Mouse (Mus musculus) heart, embryonic 10.5 days (tissue): Measurements from ENCODE around the gene Scgb3a1. TPM values are rescaled to one million over a fixed set of nuclear protein-coding genes. Genes with fewer than 3 reads are reported as not detected.
A peak's percentile ranks its signal among the peaks of the same experiment; 100 is the strongest.

Experiments used
- DNase-seq: peaks from one replicate; pipeline ENCODE4 v3.0.0-alpha.2; 2017; ENCODE audit warnings: low spot score
- H3K27ac ChIP-seq: fragments of 300-500 bp; sonication (generic); 2 replicates; pipeline ENCODE4 v1.5.1; 2016; ENCODE audit warnings: mild to moderate bottlenecking
- H3K27me3 ChIP-seq: fragments of 300-500 bp; sonication (generic); 2 replicates; pipeline ENCODE4 v1.6.1; 2016; ENCODE audit warnings: mild to moderate bottlenecking; ENCODE audit not compliant: poor library complexity, insufficient read depth, severe bottlenecking
- H3K36me3 ChIP-seq: fragments of 300-500 bp; sonication (generic); 2 replicates; pipeline ENCODE4 v1.6.1; 2016; ENCODE audit warnings: mild to moderate bottlenecking, moderate library complexity
- H3K4me1 ChIP-seq: fragments of 300-500 bp; sonication (generic); 2 replicates; pipeline ENCODE4 v1.6.1; 2016; ENCODE audit warnings: mild to moderate bottlenecking
- H3K4me3 ChIP-seq: fragments of 300-500 bp; sonication (generic); 2 replicates; pipeline ENCODE4 v1.5.1; 2016; ENCODE audit warnings: mild to moderate bottlenecking, moderate library complexity
- H3K9me3 ChIP-seq: fragments of 300-500 bp; sonication (generic); 2 replicates; pipeline ENCODE4 v1.6.1; 2016; ENCODE audit warnings: mild to moderate bottlenecking, moderate library complexity
- WGBS: fragments of 180-500 bp; shearing (Covaris S2); methylation state at CpG from one replicate; pipeline ENCODE4 v1.1.7; 2016; 5-methylcytosine and 5-hydroxymethylcytosine counted together
- polyA plus RNA-seq: library from polyadenylated mRNA; unstranded; fragments of >200 nt; fragmentation: Nextera tagmentation; extraction: Ambion mirVana; gene quantifications from 2 replicates; pipeline ENCODE4 v1.2.1, GENCODE M21; 2016

Scgb3a1 gene
- polyA plus RNA-seq, 1 experiment from 2014 or later, result 0.30 TPM

DNA sequence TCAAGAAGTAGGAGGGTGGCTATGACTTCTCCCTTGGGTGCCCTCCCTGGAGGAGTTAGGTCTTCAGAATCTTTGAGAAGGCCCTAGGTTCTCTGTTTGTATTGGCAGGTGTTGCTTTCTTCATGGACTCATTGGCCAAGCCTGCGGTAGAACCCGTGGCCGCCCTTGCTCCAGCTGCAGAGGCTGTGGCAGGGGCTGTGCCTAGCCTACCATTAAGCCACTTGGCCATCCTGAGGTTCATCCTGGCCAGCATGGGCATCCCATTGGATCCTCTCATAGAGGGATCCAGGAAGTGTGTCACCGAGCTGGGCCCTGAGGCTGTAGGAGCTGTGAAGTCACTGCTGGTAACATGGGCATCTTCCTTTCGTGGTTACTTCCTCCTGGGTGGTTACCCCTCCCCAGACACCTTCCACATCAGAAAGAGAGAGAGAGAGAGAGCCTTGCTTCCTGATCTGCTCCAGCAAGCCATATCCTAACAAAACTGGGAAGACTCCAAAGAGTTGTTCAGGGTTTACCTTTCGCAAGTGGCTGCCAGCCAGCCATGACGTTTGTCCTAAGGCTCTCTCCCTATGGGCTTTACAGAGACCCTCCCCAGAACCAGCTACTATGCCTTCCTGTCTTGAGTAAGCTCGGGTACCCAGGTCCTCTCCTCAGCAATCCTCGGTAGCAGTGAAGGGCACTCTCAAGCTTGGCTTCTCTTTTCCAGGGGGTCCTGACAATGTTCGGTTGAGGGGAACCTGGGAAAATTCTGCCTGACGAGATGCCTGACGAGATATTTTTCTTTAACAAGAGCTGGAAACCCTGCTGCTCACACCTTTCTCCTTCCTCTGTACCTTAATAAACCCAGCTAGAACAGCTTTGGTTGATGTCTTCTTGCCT is 1.1 kb downstream of the Scgb3a1 start:
- Histone ChIP-seq H3K4me3 (no peak overlapping the region), H3K36me3 (peaks cover 17% of the 10 kb centered on the region), H3K27me3 (no peaks in the 10 kb centered on the region), H3K4me1 (peaks cover 17% of the 10 kb centered on the region), H3K9me3 (no peaks in the 10 kb centered on the region), H3K27ac (no peak overlapping the region; the same call in 1 of the 2 replicates)
- WGBS, result 76% methylated on average over 12 of the region's 12 CpGs
- DNase-seq, result peak; percentile 69

DNA sequence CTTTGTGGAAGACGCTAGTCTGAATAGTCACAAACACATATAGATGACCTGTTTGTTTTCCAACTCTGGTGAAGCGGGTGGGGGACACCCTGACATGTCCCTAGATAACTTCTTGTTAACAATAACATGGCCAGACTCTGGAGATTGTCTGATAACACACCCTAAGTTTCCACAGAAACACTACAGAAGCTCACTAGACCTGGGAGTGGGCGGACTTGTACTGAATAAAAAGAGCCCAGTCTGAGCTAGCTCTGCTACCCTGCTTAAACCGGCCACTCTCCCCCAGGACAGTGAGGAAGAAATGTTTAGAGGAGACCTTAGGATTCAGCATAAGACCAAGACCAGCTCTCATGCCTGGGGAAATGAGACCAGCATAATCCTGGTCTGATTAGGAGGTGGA is 2.1 kb downstream of the Scgb3a1 start:
- H3K27me3 ChIP-seq, result no peaks in the 10 kb centered on the region
- peaks cover 11% of the 10 kb centered on the region for H3K4me1 ChIP-seq
- no peak overlapping the region for H3K27ac ChIP-seq
- no peak for DNase-seq
- no peaks in the 10 kb centered on the region for H3K9me3 ChIP-seq
- H3K36me3 ChIP-seq, result peaks cover 21% of the 10 kb centered on the region
- no peak overlapping the region for H3K4me3 ChIP-seq
- WGBS, result 62% methylated on average over 4 of the region's 4 CpGs

DNA sequence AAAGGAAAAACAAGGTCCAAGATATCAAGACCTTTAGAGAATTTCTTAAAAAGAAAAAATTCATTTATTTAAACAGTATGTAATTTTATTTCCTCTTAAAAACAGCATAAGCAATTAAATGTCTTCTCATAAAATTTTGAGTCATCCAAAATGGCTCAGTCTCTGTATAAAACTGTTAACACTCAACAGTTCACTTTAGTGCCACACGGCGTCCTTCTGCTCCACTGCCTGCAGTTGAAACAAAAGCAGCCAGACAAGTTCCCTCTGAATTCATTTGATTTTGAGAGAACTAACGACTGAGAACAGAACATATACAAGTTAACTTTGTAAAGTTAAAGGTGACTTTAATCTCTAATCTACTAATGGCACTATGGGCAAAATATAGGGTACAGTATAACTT is 10.0 kb downstream of the Scgb3a1 start:
- Histone ChIP-seq H3K27me3 (no peaks in the 10 kb centered on the region), H3K4me1 (no peaks in the 10 kb centered on the region), H3K9me3 (no peaks in the 10 kb centered on the region), H3K4me3 (no peak overlapping the region), H3K36me3 (peaks cover 71% of the 10 kb centered on the region), H3K27ac (no peak overlapping the region)
- 86% methylated on average over 3 of the region's 3 CpGs for WGBS
- DNase-seq, result no peak

DNA sequence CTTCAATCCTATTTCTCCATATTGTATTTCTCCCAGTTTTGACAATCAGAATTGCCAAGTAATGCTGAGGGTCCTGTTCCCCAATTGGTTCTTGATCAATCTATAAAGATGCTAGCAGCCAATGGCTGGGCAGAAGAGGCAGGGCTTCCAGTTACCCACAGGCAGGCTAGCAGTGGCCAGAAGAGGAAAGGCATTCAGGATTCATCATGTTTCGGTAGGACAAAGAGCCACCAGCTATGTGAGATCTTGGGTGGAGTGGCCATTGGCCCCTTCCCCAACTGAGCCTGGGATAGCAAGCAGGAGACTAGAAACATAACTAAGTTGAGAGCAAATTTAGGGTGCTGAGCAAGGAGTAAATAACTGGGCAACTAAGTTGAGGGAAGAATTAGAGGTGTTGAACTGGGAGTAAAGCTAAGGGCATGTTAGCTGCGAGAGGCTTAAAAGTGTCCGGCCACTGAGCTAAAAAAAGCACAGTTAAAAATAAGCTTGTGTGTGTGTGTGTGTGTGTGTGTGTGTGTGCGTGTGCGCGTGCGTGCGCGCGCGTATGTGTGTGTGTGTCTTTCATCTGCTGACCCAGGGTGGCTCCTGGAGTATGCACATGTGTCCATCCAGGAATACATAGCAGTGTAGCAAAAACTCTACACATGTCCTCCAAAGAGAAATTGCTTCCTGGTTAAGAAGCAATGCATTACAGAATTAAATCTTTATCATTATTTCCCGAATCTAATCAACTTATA is 21.0 kb downstream of the Scgb3a1 start:
- 75% methylated on average over 12 of the region's 12 CpGs for WGBS
- no peaks in the 10 kb centered on the region for H3K27me3 ChIP-seq
- DNase-seq, result no peak
- no peak overlapping the region; the same call in 1 of the 2 replicates for H3K4me3 ChIP-seq
- peak overlapping the region; percentile 50; the same call in 1 of the 2 replicates for H3K27ac ChIP-seq
- no peaks in the 10 kb centered on the region for H3K9me3 ChIP-seq
- H3K4me1 ChIP-seq, result no peaks in the 10 kb centered on the region
- H3K36me3 ChIP-seq, result peaks cover 88% of the 10 kb centered on the region

DNA sequence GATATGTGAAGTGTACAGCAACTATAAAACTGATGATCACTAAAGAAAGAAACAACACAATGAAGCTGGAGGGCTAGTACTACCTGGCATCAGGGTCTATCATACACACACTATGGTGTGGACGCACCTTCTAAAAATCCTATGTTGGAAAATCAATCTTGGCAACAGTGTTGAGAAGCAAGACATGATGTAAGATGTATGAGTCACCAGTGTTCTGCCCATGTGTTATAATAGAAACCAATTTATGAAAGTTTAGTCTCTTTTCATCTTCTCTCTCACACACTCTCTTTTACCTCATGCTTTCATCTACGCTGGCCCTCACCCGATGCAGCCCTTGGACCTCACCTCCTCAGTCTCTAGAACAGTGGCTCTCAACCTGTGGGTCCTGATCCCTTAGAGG is 31.6 kb downstream of the Scgb3a1 start:
- Histone ChIP-seq H3K27me3 (no peaks in the 10 kb centered on the region), H3K36me3 (peaks cover 66% of the 10 kb centered on the region), H3K27ac (no peak overlapping the region), H3K9me3 (no peaks in the 10 kb centered on the region), H3K4me3 (no peak overlapping the region), H3K4me1 (no peaks in the 10 kb centered on the region)
- DNase-seq, result no peak
- 96% methylated on average over 3 of the region's 3 CpGs for WGBS

DNA sequence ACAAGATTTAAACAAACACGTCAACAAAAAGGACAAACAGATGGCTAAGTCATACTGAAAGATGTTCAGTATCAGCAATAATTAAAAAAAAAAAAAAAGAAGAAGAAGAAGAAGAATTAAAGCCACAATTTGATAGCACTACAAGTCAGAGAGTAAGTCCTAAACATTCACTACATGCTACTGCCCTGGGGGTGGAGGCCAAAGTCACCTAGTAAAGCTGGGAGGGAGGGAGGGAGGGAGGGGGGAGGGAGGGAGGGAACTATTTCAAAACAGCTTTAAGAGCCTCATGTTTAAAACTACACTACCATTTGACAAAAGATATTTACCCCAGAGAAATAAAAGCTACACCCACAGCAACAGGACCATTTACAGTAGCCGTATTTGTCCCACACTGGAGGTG is 32.3 kb downstream of the Scgb3a1 start:
- H3K27me3 ChIP-seq, result no peaks in the 10 kb centered on the region
- H3K4me1 ChIP-seq, result no peaks in the 10 kb centered on the region
- no peaks in the 10 kb centered on the region for H3K9me3 ChIP-seq
- no peak for DNase-seq
- 92% methylated on average over 2 of the region's 2 CpGs for WGBS
- H3K4me3 ChIP-seq, result no peak overlapping the region
- H3K36me3 ChIP-seq, result peaks cover 61% of the 10 kb centered on the region
- no peak overlapping the region for H3K27ac ChIP-seq

DNA sequence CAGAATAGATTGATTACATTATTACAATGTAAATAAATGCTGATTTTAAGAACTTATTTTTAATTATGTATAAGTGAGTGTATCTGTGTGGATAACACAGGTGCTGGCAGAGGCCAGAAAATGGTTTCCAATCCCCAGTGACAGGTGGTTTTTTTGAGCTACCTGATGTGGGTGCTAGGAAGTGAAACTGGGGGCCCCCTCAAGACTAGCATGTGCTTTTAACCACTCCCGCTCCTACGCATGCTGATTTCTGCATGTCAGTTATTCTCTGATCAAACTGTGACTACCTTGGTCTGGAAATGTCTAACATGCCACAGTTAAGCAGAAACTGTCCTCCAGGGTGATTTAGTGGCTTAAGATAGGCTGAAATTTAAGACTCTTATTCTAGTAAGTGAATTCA is 33.1 kb downstream of the Scgb3a1 start:
- Histone ChIP-seq H3K36me3 (peaks cover 64% of the 10 kb centered on the region), H3K27ac (no peak overlapping the region)

DNA sequence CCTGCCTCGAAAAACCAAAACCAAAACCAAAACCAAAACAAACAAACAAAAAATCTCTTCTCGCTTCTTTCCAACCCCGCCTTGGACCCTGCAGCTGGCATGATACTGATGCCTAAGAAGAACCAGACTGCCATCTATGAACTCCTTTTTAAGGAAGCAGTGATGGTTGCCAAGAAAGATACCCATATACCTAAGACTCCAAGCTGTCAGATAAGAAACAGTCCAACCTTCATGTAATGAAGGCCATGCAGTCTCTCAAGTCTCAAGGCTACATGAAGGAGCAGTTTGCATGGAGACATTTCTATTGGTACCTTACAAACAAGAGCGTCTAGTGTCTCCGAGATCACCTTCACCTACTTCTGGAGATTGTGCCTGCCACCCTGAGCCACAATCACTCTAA is 34.4 kb downstream of the Scgb3a1 start:
- no peaks in the 10 kb centered on the region for H3K4me1 ChIP-seq
- DNase-seq, result no peak
- H3K4me3 ChIP-seq, result no peak overlapping the region
- H3K36me3 ChIP-seq, result peaks cover 65% of the 10 kb centered on the region
- no peaks in the 10 kb centered on the region for H3K27me3 ChIP-seq
- 91% methylated on average over 5 of the region's 5 CpGs for WGBS
- H3K9me3 ChIP-seq, result no peaks in the 10 kb centered on the region
- no peak overlapping the region for H3K27ac ChIP-seq

More for the DNA sequence above, 33.1 kb downstream of the Scgb3a1 start:
- no peaks in the 10 kb centered on the region for H3K4me1 ChIP-seq
- H3K9me3 ChIP-seq, result no peaks in the 10 kb centered on the region
- 91% methylated on average over 2 of the region's 2 CpGs for WGBS
- no peaks in the 10 kb centered on the region for H3K27me3 ChIP-seq
- H3K4me3 ChIP-seq, result no peak overlapping the region
- no peak for DNase-seq

DNA sequence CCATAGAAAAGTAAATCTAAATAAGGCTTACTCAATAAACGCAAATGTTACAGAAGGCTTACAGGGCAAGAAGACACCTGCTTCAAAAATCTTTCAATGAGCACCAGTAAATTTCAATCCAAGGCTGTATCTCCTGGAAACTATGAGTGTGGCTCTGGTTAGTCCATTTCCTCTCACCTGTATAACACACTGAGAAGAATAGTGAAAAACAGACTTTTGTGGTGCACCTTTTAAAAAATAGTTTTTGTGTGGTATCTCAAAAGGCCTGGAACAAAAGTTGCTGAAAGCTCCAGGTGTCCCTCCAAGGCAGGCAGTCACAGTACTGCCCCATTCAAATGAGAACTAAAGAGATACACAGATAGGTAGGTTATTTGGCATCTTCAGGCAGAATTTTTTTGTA is 35.7 kb downstream of the Scgb3a1 start:
- no peaks in the 10 kb centered on the region for H3K9me3 ChIP-seq
- DNase-seq, result no peak
- no peaks in the 10 kb centered on the region for H3K4me1 ChIP-seq
- no peak overlapping the region for H3K27ac ChIP-seq
- no peaks in the 10 kb centered on the region for H3K27me3 ChIP-seq
- H3K4me3 ChIP-seq, result no peak overlapping the region
- 96% methylated on average over 1 of the region's 1 CpGs for WGBS
- H3K36me3 ChIP-seq, result peaks cover 67% of the 10 kb centered on the region

DNA sequence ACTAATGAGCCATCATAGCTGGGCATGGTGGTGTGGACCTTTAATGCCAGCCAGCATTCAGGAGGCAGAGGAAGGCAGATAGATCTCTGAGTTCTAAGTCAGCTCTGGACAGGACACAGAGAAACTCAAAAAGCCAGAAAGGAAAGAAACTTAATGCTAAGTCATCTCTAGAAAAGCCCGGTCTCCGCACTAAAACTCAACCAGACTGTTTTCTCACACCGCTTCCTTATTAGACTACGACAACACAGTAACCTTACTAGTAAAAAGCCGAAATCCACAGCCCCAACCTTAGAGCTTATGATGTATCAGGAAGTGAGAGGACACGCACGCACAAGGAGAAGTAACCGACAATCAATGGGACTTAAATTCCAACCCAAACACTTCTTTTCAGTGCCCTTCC is 38.6 kb downstream of the Scgb3a1 start:
- peaks cover 78% of the 10 kb centered on the region for H3K36me3 ChIP-seq
- DNase-seq, result no peak
- no peaks in the 10 kb centered on the region for H3K27me3 ChIP-seq
- no peak overlapping the region for H3K27ac ChIP-seq
- no peaks in the 10 kb centered on the region for H3K4me1 ChIP-seq
- H3K4me3 ChIP-seq, result no peak overlapping the region
- WGBS, result 98% methylated on average over 8 of the region's 8 CpGs
- H3K9me3 ChIP-seq, result no peaks in the 10 kb centered on the region

DNA sequence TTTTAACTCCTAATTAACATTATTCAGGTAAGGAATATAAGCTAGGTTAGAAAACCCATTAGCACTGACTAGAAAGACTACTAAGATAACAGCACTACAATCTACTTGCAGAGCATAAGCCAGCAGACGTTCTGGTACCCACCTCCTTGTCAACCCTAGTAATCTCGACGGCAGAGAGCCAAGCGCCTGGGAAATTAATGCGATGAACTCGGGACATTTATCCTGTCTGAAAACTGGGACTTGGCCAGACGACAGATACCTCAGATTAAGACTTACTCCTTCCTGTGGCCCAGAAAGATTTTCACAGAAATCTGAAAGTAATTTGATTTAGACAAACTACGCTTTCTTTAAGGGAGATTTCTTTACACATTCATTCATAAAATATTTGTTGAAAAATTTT is 41.4 kb downstream of the Scgb3a1 start:
- Histone ChIP-seq H3K9me3 (no peaks in the 10 kb centered on the region), H3K27ac (no peak overlapping the region), H3K27me3 (no peaks in the 10 kb centered on the region), H3K36me3 (peaks cover 70% of the 10 kb centered on the region), H3K4me1 (peaks cover 2% of the 10 kb centered on the region; the same call in 1 of the 2 replicates), H3K4me3 (no peak overlapping the region)
- no peak for DNase-seq
- WGBS, result 81% methylated on average over 8 of the region's 8 CpGs

DNA sequence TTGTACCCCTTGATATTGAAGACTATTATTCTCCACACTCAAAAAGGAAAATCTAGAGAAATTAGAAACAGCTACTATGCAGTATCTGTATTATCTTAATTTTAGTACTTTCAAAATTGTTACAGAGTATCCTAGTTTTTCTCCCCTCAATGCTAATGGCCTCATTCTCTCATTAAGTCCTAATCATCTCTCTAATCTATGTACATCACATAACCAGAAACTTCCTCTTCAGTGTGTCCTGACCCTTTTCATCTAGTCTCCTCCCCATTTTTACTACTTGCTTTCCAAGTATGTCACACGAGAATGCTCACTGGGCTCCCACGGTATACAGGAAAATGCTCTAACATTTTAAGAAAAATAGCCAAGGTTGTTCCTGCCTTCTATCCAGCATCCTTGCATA is 44.4 kb downstream of the Scgb3a1 start:
- no peak for DNase-seq
- no peak overlapping the region for H3K27ac ChIP-seq
- WGBS, result 85% methylated on average over 2 of the region's 2 CpGs
- no peaks in the 10 kb centered on the region for H3K27me3 ChIP-seq
- H3K4me1 ChIP-seq, result peaks cover 6% of the 10 kb centered on the region; the same call in 1 of the 2 replicates
- H3K4me3 ChIP-seq, result no peak overlapping the region
- H3K36me3 ChIP-seq, result peaks cover 47% of the 10 kb centered on the region
- no peaks in the 10 kb centered on the region for H3K9me3 ChIP-seq

DNA sequence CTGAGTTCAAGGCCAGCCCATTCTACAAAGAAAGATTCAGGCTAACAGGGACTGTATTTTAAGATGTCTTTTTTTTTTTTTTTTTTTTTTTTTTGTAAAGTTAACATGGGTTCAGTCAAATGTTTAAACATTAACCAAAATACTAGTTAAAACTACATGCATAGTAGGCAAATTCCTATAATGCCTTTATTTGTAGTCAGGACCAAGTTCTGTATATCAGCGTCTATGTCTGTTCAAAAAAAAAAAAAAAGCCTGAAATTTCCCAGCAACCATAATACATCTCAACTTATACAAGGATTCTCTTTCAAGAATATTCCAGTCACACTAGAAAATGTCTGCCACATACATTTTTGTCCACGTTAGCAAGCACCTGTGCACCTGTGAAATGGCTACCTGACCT is 47.3 kb downstream of the Scgb3a1 start:
- Histone ChIP-seq H3K4me1 (peaks cover 21% of the 10 kb centered on the region), H3K4me3 (peak overlapping the region; percentile 98), H3K27ac (no peak overlapping the region), H3K9me3 (no peaks in the 10 kb centered on the region), H3K36me3 (peaks cover 26% of the 10 kb centered on the region), H3K27me3 (no peaks in the 10 kb centered on the region)
- 83% methylated on average over 2 of the region's 2 CpGs for WGBS
- DNase-seq, result no peak
